Mouse (Mus musculus) lung, embryonic 14.5 days (tissue): ENCODE measurements around the gene Aipl1. TPM values are rescaled to one million over a fixed set of nuclear protein-coding genes. Genes with fewer than 3 reads are reported as not detected.

Source experiments
- ATAC-seq: fragments of 200-750 bp; cut with Nextera tagmentation; 2 replicates; pipeline ENCODE4 v1.8.0; 2017; ENCODE audit warnings: mild to moderate bottlenecking, moderate TSS enrichment, moderate library complexity; ENCODE audit not compliant: insufficient read depth
- DNase-seq: peaks from one replicate; pipeline ENCODE4 v3.0.0-alpha.2; 2015
- H3K27ac ChIP-seq: fragments of 300-500 bp; sonication (generic); 2 replicates; pipeline ENCODE4 v1.5.1; 2014; ENCODE audit warnings: low read depth, mild to moderate bottlenecking, moderate library complexity
- H3K27me3 ChIP-seq: fragments of 300-500 bp; sonication (generic); 2 replicates; pipeline ENCODE4 v1.6.1; 2014; ENCODE audit warnings: low read length, control low read depth; ENCODE audit not compliant: insufficient read depth
- H3K36me3 ChIP-seq: fragments of 300-500 bp; sonication (generic); 2 replicates; pipeline ENCODE4 v1.6.1; 2014; ENCODE audit warnings: control low read depth; ENCODE audit not compliant: insufficient read depth
- H3K4me1 ChIP-seq: fragments of 300-500 bp; sonication (generic); 2 replicates; pipeline ENCODE4 v1.6.1; 2014; ENCODE audit warnings: antibody characterized with exemption, control low read depth; ENCODE audit not compliant: insufficient read depth
- H3K4me2 ChIP-seq: fragments of 300-500 bp; sonication (generic); 2 replicates; pipeline ENCODE4 v1.6.1; 2014; ENCODE audit warnings: mild to moderate bottlenecking
- H3K4me3 ChIP-seq: fragments of 300-500 bp; sonication (generic); 2 replicates; pipeline ENCODE4 v1.5.1; 2014; ENCODE audit warnings: low read depth, low read length
- H3K9ac ChIP-seq: fragments of 300-500 bp; sonication (generic); 2 replicates; pipeline ENCODE4 v1.6.1; 2014
- H3K9me3 ChIP-seq: fragments of 300-500 bp; sonication (generic); 2 replicates; pipeline ENCODE4 v1.6.1; 2016; ENCODE audit warnings: low read depth, low read length, control low read depth
- CTCF ChIP-seq: IDR thresholded peaks from 2 replicates; pipeline ENCODE4 v1.5.1; 2016; ENCODE audit warnings: antibody characterized with exemption, low read depth
- WGBS: fragments of 180-500 bp; shearing (Covaris S2); extraction: QIAGEN DNeasy Blood & Tissue Kit; methylation state at CpG from one replicate; pipeline ENCODE4 v1.1.7; 2014; 5-methylcytosine and 5-hydroxymethylcytosine counted together
- polyA plus RNA-seq: library from polyadenylated mRNA; unstranded; fragments of >200 nt; fragmentation: Nextera tagmentation; extraction: Ambion mirVana; gene quantifications from 2 replicates; pipeline ENCODE4 v1.2.1, GENCODE M21; 2014

Gene Aipl1
- polyA plus RNA-seq, 1 experiment from 2014 or later, result 0.38 TPM

GRCm38 (mm10) chr11:72074230-72074629 lies 36.9 kb upstream of the Aipl1 start:
- DNase-seq (no peak), ATAC-seq (no peak)
- Histone ChIP-seq H3K9me3 (no peaks in the 10 kb centered on the region), H3K36me3 (no peaks in the 10 kb centered on the region), H3K27ac (no peak overlapping the region), H3K27me3 (no peaks in the 10 kb centered on the region), H3K4me1 (no peaks in the 10 kb centered on the region), H3K4me2 (no peak overlapping the region), H3K4me3 (no peak overlapping the region), H3K9ac (no peak overlapping the region)
- WGBS, result 62% methylated on average over 13 of the region's 13 CpGs
- no peak for TF ChIP-seq CTCF

GRCm38 (mm10) chr11:72072331-72072905 lies 35.1 kb upstream of the Aipl1 start:
- Histone ChIP-seq H3K27ac (no peak overlapping the region), H3K36me3 (no peaks in the 10 kb centered on the region), H3K9me3 (no peaks in the 10 kb centered on the region), H3K4me2 (no peak overlapping the region), H3K4me3 (no peak overlapping the region), H3K27me3 (no peaks in the 10 kb centered on the region), H3K4me1 (no peaks in the 10 kb centered on the region), H3K9ac (no peak overlapping the region)
- ATAC-seq (no peak), DNase-seq (no peak)
- no peak for TF ChIP-seq CTCF
- 17% methylated on average over 6 of the region's 6 CpGs for WGBS

- Histone ChIP-seq H3K27me3 (no peaks in the 10 kb centered on the region), H3K36me3 (no peaks in the 10 kb centered on the region), H3K4me1 (no peaks in the 10 kb centered on the region), H3K9ac (no peak overlapping the region), H3K9me3 (no peaks in the 10 kb centered on the region), H3K27ac (no peak overlapping the region), H3K4me2 (no peak overlapping the region), H3K4me3 (no peak overlapping the region)
- TF ChIP-seq CTCF, result no peak
- no peak for DNase-seq
- no peak for ATAC-seq
- 64% methylated on average over 9 of the region's 9 CpGs for WGBS
These were observed 33.4 kb upstream of the Aipl1 start for GRCm38 (mm10) chr11:72070733-72071132.

GRCm38 (mm10) chr11:72068026-72068425 lies 30.7 kb upstream of the Aipl1 start:
- Histone ChIP-seq H3K9me3 (peaks cover 10% of the 10 kb centered on the region; the same call in 1 of the 2 replicates), H3K4me1 (no peaks in the 10 kb centered on the region), H3K36me3 (no peaks in the 10 kb centered on the region), H3K4me3 (no peak overlapping the region), H3K9ac (no peak overlapping the region), H3K27ac (no peak overlapping the region), H3K27me3 (no peaks in the 10 kb centered on the region), H3K4me2 (no peak overlapping the region)
- TF ChIP-seq CTCF, result no peak
- ATAC-seq, result no peak
- 54% methylated on average over 7 of the region's 7 CpGs for WGBS
- no peak for DNase-seq

GRCm38 (mm10) chr11:72067326-72067725 lies 30.0 kb upstream of the Aipl1 start:
- no peak for TF ChIP-seq CTCF
- peaks cover 10% of the 10 kb centered on the region; the same call in 1 of the 2 replicates for H3K9me3 ChIP-seq
- no peak overlapping the region for H3K4me2 ChIP-seq
- H3K36me3 ChIP-seq, result no peaks in the 10 kb centered on the region
- no peak overlapping the region for H3K27ac ChIP-seq
- H3K4me3 ChIP-seq, result no peak overlapping the region
- no peak overlapping the region for H3K9ac ChIP-seq
- ATAC-seq, result no peak
- no peak for DNase-seq
- no peaks in the 10 kb centered on the region for H3K4me1 ChIP-seq
- no peaks in the 10 kb centered on the region for H3K27me3 ChIP-seq
- whole genome bisulfite sequencing, result 73% methylated on average over 5 of the region's 5 CpGs

GRCm38 (mm10) chr11:72066330-72066729 lies 29.0 kb upstream of the Aipl1 start:
- no peak overlapping the region for H3K4me3 ChIP-seq
- TF ChIP-seq CTCF, result peak; percentile 71
- no peaks in the 10 kb centered on the region for H3K36me3 ChIP-seq
- WGBS, result 36% methylated on average over 6 of the region's 6 CpGs
- H3K27me3 ChIP-seq, result no peaks in the 10 kb centered on the region
- H3K9ac ChIP-seq, result no peak overlapping the region
- no peak overlapping the region for H3K4me2 ChIP-seq
- no peak overlapping the region for H3K27ac ChIP-seq
- ATAC-seq (no peak), DNase-seq (peak; percentile 60)
- no peaks in the 10 kb centered on the region for H3K4me1 ChIP-seq
- peaks cover 10% of the 10 kb centered on the region; the same call in 1 of the 2 replicates for H3K9me3 ChIP-seq

- ATAC-seq, result no peak
- DNase-seq, result no peak
- WGBS, result 85% methylated on average over 8 of the region's 8 CpGs
These were observed 27.8 kb upstream of the Aipl1 start for GRCm38 (mm10) chr11:72065103-72065502.

More at GRCm38 (mm10) chr11:72065103-72065502, 27.8 kb upstream of the Aipl1 start:
- no peak overlapping the region for H3K9ac ChIP-seq
- no peak overlapping the region for H3K4me2 ChIP-seq
- no peak overlapping the region for H3K27ac ChIP-seq
- no peaks in the 10 kb centered on the region for H3K27me3 ChIP-seq
- peaks cover 10% of the 10 kb centered on the region; the same call in 1 of the 2 replicates for H3K9me3 ChIP-seq
- H3K4me1 ChIP-seq, result no peaks in the 10 kb centered on the region
- H3K36me3 ChIP-seq, result no peaks in the 10 kb centered on the region
- TF ChIP-seq CTCF, result no peak
- no peak overlapping the region for H3K4me3 ChIP-seq
